Mouse (Mus musculus): ENCODE measurements around the gene Lpin1.

- no peak for TF ChIP-seq CTCF (IDR thresholded peaks at IDR 0.05; ENCODE audit: control insufficient read depth, insufficient read depth, insufficient read length)
- TF ChIP-seq USF1 (IDR thresholded peaks at IDR 0.05; ENCODE audit: low read depth): no peak
- no peak for TF ChIP-seq MAX (IDR thresholded peaks at IDR 0.05)
Observed at GRCm38 (mm10) chr12:16526134-16526533, 84.6 kb downstream of the Lpin1 start.

Measured in C2C12 (cell line).